Mouse (Mus musculus): ENCODE data around the gene Fgf22. TPM values are rescaled to one million over a fixed set of nuclear protein-coding genes. Genes with fewer than 3 reads are reported as not detected.

The Fgf22 gene
- polyA plus RNA-seq (2015; fragmentation: Nextera tagmentation; extraction: Ambion mirVana) = 0.09 and 0.28 TPM in 2 replicates

DNA sequence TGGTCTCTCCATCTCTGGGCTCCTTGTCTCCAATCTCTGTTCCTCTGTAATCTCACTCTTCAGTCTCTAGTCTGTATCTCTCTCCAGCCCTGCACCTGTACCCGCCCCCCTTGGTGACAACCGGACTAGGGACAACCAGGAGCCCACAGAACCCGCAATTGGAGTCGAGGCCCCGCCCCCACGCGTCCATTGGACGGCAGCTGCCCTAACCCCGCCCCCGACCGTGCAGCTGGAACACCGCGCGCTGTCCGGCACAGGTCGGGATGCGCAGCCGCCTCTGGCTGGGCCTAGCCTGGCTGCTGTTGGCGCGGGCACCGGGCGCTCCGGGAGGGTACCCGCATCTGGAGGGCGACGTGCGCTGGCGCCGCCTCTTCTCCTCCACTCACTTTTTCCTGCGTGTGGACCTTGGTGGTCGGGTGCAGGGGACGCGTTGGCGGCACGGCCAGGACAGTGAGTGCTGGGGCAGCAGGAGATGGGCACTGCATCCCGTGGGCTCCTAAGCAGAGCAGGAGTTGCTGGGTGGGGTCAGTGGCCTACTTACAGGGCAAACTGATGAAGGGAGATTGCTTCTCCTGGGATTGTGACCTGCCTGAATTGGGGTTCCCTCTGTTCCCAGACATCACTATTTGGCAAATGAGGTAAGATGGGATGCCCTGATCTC lies at the start of gene Fgf22:
Gene Fgf22, plus strand, starts transcription at position 221 of the 661 bp plus-strand sequence.
- Histone ChIP-seq H3K27ac (no peak within 1 kb of the TSS), H3K36me3 (peaks cover 21% of the 10 kb centered on the region), H3K9me3 (no peaks in the 10 kb centered on the region), H3K9ac (peak within 1 kb of the TSS; percentile 43), H3K4me2 (replicated peaks) (peak within 1 kb of the TSS; percentile 65), H3K4me1 (replicated peaks) (peaks cover 9% of the 10 kb centered on the region), H3K4me3 (replicated peaks) (peak within 1 kb of the TSS; percentile 29), H3K27me3 (replicated peaks) (no peaks in the 10 kb centered on the region)
- 1% methylated on average over 36 of the region's 36 CpGs for WGBS
- peak; percentile 86 for ATAC-seq

DNA sequence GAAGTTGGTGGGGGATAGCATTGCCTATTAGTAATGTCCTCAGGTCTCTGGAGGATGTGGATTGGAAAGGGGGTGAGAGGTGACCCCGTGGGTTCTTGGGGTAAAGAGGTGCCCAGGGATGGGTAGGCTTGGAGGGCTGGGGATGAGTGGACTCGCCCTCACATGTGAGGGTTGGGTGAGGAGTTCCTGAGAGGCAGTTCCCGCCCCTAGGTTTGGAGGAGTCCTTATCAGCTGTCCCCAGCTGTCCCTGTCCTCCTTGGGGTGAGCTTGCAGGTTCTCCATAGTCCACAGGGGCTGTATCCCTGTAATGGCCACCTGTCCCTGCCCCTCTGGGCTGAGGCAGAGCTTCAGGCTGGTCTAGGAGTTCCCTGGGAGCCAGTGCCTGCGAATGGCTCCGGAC lies 48.9 kb upstream of the Fgf22 start:
- no peaks in the 10 kb centered on the region for H3K9me3 ChIP-seq
- no peak overlapping the region for H3K27ac ChIP-seq
- peaks cover 20% of the 10 kb centered on the region for H3K36me3 ChIP-seq
- H3K4me2 ChIP-seq (replicated peaks) = peak overlapping the region; percentile 77
- ATAC-seq = no peak
- H3K4me3 ChIP-seq (replicated peaks) = peak overlapping the region; percentile 70
- peak overlapping the region; percentile 90 for H3K9ac ChIP-seq
- peaks cover 45% of the 10 kb centered on the region for H3K4me1 ChIP-seq (replicated peaks)
- WGBS = 79% methylated on average over 5 of the region's 5 CpGs
- H3K27me3 ChIP-seq (replicated peaks) = no peaks in the 10 kb centered on the region

DNA sequence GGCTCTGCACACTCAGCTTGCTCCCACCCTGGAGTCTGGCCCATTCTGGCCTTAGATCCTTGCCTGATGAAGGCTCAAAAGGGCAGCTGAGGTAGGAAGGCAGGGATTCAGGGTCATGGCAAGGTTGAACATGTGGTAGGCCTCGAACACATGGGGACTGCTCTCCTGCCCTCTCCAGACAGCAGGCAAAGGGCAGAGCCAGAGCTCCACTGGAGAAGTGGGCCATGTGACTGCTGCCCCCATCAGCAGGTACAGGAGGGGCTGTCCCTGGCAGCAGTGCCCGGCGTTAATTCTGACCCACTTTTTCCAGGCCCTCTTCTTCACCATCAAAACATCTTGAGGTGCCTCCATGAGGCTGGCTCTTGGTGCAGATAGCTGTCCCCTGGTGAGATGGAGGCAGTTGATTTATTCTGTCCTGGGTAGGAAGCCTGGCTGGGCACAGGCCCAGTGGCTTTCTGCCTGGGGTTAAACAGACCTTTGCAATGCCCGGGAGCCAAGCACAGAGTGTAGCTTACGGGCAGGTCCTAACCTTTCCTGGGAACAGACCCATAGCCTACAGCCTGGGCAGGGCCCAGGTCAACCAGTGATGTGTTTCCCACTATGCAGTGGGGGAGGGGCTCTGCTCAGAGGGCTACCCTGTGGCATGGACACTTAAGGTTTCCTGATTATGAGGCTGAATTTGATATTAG lies 48.3 kb upstream of the Fgf22 start:
- peaks cover 39% of the 10 kb centered on the region for H3K4me1 ChIP-seq (replicated peaks)

DNA sequence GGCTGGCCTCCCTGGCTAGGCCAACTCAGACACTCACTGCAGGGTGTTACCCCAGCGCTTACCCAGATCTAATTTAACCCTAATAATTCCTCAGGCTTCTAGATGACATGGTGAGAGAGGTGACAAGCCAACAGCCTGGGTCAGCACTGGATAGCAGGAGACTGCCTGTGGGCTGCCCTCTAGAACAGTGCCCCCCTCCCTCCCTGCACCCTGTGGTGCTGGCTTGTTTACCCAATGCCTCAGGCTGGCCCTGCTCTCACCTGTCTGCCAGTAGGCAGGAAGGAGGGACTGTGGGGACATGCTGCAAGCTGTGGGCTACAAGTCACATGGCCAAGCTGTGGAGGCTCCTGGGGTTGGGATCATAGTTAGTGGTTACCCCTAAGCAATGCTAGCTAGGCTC lies 47.7 kb upstream of the Fgf22 start:
- Histone ChIP-seq H3K9me3 (no peaks in the 10 kb centered on the region), H3K27me3 (replicated peaks) (no peaks in the 10 kb centered on the region), H3K4me2 (replicated peaks) (peak overlapping the region; percentile 77), H3K4me3 (replicated peaks) (no peak overlapping the region), H3K36me3 (peaks cover 29% of the 10 kb centered on the region), H3K27ac (no peak overlapping the region), H3K4me1 (replicated peaks) (peaks cover 37% of the 10 kb centered on the region), H3K9ac (no peak overlapping the region)
- no peak for ATAC-seq
- 61% methylated on average over 1 of the region's 1 CpGs for WGBS

More for the DNA sequence above, 48.3 kb upstream of the Fgf22 start:
- WGBS = 77% methylated on average over 5 of the region's 5 CpGs
- H3K27me3 ChIP-seq (replicated peaks) = no peaks in the 10 kb centered on the region
- no peak for ATAC-seq
- peak overlapping the region; percentile 70 for H3K4me3 ChIP-seq (replicated peaks)
- H3K4me2 ChIP-seq (replicated peaks) = peak overlapping the region; percentile 77
- no peak overlapping the region for H3K27ac ChIP-seq
- H3K36me3 ChIP-seq = peaks cover 26% of the 10 kb centered on the region
- peak overlapping the region; percentile 90; the same call in 1 of the 2 replicates for H3K9ac ChIP-seq
- no peaks in the 10 kb centered on the region for H3K9me3 ChIP-seq

DNA sequence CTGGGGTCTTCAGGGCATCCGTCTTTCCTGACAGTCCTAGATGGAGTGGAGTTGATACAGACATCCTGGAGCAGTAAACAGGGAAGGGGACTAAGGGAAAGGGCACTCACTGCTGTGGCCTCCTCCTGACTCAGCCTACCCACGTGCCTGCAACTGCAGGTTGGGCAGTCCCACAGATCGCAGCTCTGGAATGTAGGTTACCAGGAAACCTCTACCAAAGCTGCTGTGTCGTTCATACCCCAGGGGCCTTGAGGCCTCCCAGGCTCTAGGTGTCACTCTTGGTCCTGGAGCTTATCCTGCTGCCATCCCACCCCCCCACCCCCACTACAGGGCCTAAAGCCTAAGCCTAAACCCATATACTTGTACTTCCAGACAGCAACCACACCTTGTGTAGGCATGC lies 47.1 kb upstream of the Fgf22 start:
- H3K36me3 ChIP-seq = peaks cover 29% of the 10 kb centered on the region
- H3K4me1 ChIP-seq (replicated peaks) = peaks cover 37% of the 10 kb centered on the region
- 66% methylated on average over 4 of the region's 4 CpGs for WGBS
- H3K9me3 ChIP-seq = no peaks in the 10 kb centered on the region
- no peak overlapping the region; the same call in 1 of the 2 replicates for H3K4me2 ChIP-seq (replicated peaks)
- no peak overlapping the region for H3K4me3 ChIP-seq (replicated peaks)
- no peak for ATAC-seq
- no peak overlapping the region for H3K9ac ChIP-seq
- no peaks in the 10 kb centered on the region for H3K27me3 ChIP-seq (replicated peaks)
- H3K27ac ChIP-seq = no peak overlapping the region

DNA sequence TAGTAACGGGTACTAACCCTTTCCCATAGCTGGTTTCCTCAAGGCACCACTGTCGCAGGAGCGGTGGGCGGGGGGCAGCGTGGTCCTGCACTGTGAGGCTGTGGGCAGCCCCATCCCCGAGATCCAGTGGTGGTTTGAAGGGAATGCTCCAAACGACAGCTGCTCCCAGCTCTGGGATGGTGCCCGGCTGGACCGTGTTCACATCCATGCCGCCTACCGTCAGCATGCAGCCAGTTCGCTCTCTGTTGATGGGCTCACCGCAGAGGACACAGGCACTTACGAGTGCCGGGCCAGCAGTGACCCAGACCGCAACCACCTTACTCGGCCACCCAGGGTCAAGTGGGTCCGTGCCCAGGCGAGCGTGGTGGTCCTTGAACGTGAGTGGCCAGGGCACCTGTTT lies 46.2 kb upstream of the Fgf22 start:
- WGBS = 85% methylated on average over 21 of the region's 21 CpGs
- H3K27ac ChIP-seq = no peak overlapping the region
- H3K9me3 ChIP-seq = no peaks in the 10 kb centered on the region
- no peak overlapping the region for H3K4me2 ChIP-seq (replicated peaks)
- peaks cover 29% of the 10 kb centered on the region for H3K36me3 ChIP-seq
- peaks cover 37% of the 10 kb centered on the region for H3K4me1 ChIP-seq (replicated peaks)
- H3K4me3 ChIP-seq (replicated peaks) = no peak overlapping the region
- no peak overlapping the region for H3K9ac ChIP-seq
- no peak for ATAC-seq
- no peaks in the 10 kb centered on the region for H3K27me3 ChIP-seq (replicated peaks)

DNA sequence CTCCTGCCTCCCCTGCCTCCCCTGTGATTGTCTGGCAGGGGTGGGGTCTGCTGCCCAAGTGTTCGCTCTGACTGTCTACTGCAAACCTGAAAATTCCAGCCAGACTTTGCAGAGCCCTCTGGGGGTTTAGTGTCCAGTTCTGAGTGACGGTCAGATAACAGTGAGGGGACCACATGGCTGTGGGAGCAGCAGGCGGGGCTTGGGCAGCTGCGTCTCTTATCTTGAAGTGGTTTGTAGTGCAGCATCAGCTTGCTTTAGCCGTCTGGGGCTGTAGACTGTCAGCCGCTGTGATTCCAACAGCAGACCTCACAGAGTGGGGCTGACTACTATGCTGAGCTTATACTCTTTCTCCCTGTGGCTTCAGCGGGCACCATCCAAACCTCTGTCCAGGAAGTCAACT lies 45.6 kb upstream of the Fgf22 start:
- Histone ChIP-seq H3K4me1 (replicated peaks) (peaks cover 37% of the 10 kb centered on the region), H3K27ac (no peak overlapping the region), H3K9me3 (no peaks in the 10 kb centered on the region), H3K9ac (no peak overlapping the region), H3K4me2 (replicated peaks) (no peak overlapping the region), H3K36me3 (peaks cover 29% of the 10 kb centered on the region), H3K27me3 (replicated peaks) (no peaks in the 10 kb centered on the region), H3K4me3 (replicated peaks) (no peak overlapping the region)
- ATAC-seq = no peak
- 63% methylated on average over 7 of the region's 7 CpGs for WGBS

DNA sequence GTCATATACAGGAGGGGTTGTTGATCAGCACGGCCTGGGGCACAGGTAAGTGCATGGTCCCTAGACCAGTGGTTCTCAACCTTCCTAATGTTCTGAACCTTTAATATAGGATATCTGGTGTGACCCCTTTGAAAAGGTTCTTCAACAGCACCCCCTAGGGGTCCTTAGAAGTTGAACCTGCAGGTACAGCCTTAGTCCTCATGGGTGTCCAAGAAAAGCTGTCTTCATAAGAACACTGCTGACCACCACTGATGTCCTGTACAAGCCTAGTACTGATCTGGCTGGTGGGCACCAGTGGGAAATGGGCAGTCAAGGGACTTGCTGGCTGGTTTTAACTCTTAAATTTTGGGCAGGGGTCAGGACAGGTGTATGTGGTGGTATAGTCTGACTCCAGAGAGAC lies 42.8 kb upstream of the Fgf22 start:
- H3K9ac ChIP-seq = no peak overlapping the region
- peak; percentile 40 for ATAC-seq
- H3K4me3 ChIP-seq (replicated peaks) = no peak overlapping the region
- H3K9me3 ChIP-seq = no peaks in the 10 kb centered on the region
- no peak overlapping the region for H3K27ac ChIP-seq
- H3K27me3 ChIP-seq (replicated peaks) = peaks cover 25% of the 10 kb centered on the region
- 81% methylated on average over 1 of the region's 1 CpGs for WGBS
- no peak overlapping the region for H3K4me2 ChIP-seq (replicated peaks)
- H3K36me3 ChIP-seq = peaks cover 29% of the 10 kb centered on the region
- H3K4me1 ChIP-seq (replicated peaks) = peaks cover 22% of the 10 kb centered on the region

DNA sequence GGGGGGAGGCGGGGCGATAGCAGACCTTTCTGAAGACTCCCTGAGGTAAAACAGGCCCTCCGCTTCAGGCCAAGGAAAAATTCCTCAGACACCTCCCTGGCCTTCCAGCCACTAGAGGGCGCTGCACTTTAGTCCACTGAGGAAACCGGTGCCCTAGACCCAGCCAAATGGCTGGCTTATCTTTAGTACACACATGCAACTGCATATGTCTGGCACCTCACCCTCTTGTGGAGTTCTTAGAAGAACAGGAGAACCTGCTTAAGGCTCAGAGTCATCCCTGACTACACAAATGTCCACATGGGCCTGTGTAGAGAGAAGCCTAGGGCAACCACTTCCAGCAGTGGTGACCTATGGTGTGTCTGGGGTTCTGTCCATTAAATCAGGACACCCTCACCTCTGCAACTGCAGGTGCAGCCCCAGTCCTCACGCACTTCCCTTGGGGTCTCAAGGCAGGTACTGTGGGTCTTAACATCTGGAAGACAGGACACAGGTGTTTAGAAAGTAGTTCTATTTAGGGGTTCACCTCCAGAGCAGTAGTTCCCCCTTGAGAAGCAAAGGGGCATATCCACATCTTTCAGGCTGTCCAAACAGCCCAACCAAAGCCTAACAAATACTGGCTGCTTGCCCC lies 42.3 kb upstream of the Fgf22 start:
- H3K4me1 ChIP-seq (replicated peaks) = peaks cover 22% of the 10 kb centered on the region
- no peak overlapping the region for H3K4me3 ChIP-seq (replicated peaks)
- no peak overlapping the region for H3K27ac ChIP-seq
- H3K4me2 ChIP-seq (replicated peaks) = no peak overlapping the region
- H3K36me3 ChIP-seq = peaks cover 29% of the 10 kb centered on the region
- H3K9me3 ChIP-seq = no peaks in the 10 kb centered on the region
- no peak overlapping the region for H3K9ac ChIP-seq
- peak; percentile 60 for ATAC-seq
- H3K27me3 ChIP-seq (replicated peaks) = peaks cover 31% of the 10 kb centered on the region
- WGBS = 24% methylated on average over 4 of the region's 6 CpGs

DNA sequence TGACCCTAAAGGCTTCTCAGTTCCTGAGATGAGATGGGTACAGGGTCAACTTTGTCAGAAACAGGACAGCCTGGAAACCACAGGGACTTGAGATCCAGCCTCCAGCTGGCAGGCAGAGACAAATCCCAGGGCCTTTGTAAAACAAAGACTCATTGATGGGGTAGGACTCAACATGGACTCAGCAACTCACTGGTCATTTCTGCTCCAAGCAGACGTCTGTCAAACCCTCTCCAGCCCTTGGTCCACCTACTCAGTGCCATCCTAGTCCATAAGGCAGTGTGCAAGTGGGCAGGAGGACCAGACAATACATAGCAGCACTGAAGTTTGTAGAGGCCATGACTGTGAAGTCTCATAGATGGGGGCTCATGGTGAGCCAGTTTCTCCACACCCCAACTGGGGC lies 41.7 kb upstream of the Fgf22 start:
- no peak for ATAC-seq
- 35% methylated on average over 1 of the region's 1 CpGs for WGBS
- H3K27ac ChIP-seq = no peak overlapping the region
- no peak overlapping the region for H3K4me3 ChIP-seq (replicated peaks)
- H3K27me3 ChIP-seq (replicated peaks) = peaks cover 35% of the 10 kb centered on the region
- no peaks in the 10 kb centered on the region for H3K9me3 ChIP-seq
- no peak overlapping the region for H3K4me2 ChIP-seq (replicated peaks)
- H3K9ac ChIP-seq = no peak overlapping the region
- H3K36me3 ChIP-seq = peaks cover 29% of the 10 kb centered on the region
- H3K4me1 ChIP-seq (replicated peaks) = peaks cover 23% of the 10 kb centered on the region

DNA sequence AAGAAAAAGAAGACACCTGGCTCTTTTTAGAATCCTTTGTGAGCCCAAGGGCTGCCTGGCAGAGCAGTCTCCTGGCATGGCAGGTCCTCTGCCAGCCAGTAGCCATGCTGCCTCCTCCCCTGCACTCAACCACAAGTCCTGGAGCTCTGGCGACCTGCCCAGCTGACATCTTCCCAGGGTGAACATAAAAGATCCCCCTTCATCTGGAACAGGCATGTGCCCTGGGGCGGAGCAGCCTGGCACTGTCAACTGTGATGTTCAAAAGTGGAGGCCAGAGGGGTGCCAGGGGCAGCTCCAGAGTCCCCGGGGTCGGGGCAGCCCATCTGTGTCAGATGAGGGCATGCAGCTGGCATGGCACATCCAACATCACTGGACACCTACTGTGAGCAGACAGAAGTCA lies 39.9 kb upstream of the Fgf22 start:
- Histone ChIP-seq H3K36me3 (peaks cover 19% of the 10 kb centered on the region), H3K27me3 (replicated peaks) (peaks cover 39% of the 10 kb centered on the region), H3K4me1 (replicated peaks) (peaks cover 14% of the 10 kb centered on the region), H3K27ac (no peak overlapping the region), H3K4me2 (replicated peaks) (no peak overlapping the region), H3K4me3 (replicated peaks) (no peak overlapping the region), H3K9ac (no peak overlapping the region), H3K9me3 (no peaks in the 10 kb centered on the region)
- ATAC-seq = no peak
- WGBS = 62% methylated on average over 4 of the region's 4 CpGs

DNA sequence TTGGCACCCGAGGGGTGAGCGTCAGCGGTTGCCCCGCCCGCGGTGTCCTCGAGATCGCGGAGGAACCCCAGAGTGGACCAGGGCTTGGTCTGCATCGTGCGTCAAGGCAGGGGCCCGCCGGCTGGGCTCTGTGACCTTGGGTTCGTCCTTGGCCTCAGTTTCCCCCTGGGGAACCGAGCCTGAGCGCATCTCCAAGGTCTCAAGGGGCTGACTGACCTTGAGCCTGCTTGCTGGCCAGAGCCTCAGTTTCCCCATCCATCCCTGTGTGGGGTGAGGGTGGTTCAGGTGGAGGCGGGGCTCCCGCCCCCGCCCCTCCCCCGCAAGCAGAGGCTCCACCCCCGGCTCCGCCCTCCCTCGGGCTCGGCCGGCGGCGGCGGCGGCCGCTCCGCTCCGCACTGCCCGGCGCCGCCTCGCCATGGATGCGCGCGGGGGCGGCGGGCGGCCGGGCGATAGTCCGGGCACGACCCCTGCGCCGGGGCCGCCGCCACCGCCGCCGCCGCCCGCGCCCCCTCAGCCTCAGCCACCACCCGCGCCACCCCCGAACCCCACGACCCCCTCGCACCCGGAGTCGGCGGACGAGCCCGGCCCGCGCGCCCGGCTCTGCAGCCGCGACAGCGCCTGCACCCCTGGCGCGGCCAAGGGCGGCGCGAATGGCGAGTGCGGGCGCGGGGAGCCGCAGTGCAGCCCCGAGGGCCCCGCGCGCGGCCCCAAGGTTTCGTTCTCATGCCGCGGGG lies 38.5 kb upstream of the Fgf22 start, which contains the start of gene Hcn2:
Gene Hcn2, plus strand, starts transcription at position 381 of the 734 bp plus-strand sequence.
- Histone ChIP-seq H3K27me3 (replicated peaks) (peaks cover 39% of the 10 kb centered on the region), H3K27ac (no peak within 1 kb of the TSS), H3K36me3 (peaks cover 5% of the 10 kb centered on the region; the same call in 1 of the 2 replicates), H3K9me3 (no peaks in the 10 kb centered on the region), H3K4me3 (replicated peaks) (peak within 1 kb of the TSS; percentile 68), H3K4me2 (replicated peaks) (peak within 1 kb of the TSS; percentile 99), H3K9ac (peak within 1 kb of the TSS; percentile 46), H3K4me1 (replicated peaks) (peaks cover 14% of the 10 kb centered on the region)
- 3% methylated on average over 47 of the region's 91 CpGs for WGBS
- ATAC-seq = peak; percentile 57

Data from intestine, embryonic 15.5 days (tissue).